Mouse (Mus musculus) intestine, embryonic 14.5 days (tissue): ENCODE results near the gene Hspe1. TPM values are rescaled to one million over a fixed set of nuclear protein-coding genes. Genes with fewer than 3 reads are reported as not detected.
A peak's percentile ranks its signal among the peaks of the same experiment; 100 is the strongest.

Source experiments
- ATAC-seq: fragments of 200-750 bp; cut with Nextera tagmentation; replicated peaks from 2 replicates; pipeline ENCODE4 v1.8.0; 2017; ENCODE audit warnings: low read depth, moderate number of reproducible peaks, moderate TSS enrichment, moderate library complexity; ENCODE audit not compliant: low FRiP score, low TSS enrichment
- DNase-seq: peaks from one replicate; pipeline ENCODE4 v3.0.0-alpha.2; 2018; ENCODE audit warnings: low spot score
- H3K27ac ChIP-seq: fragments of 300-500 bp; sonication (generic); 2 replicates; pipeline ENCODE4 v1.5.1; 2014; ENCODE audit warnings: low read depth, mild to moderate bottlenecking, control low read depth
- H3K27me3 ChIP-seq: fragments of 300-500 bp; sonication (generic); replicated peaks from 2 replicates; pipeline ENCODE4 v1.6.1; 2014; ENCODE audit warnings: low read length, control low read depth; ENCODE audit not compliant: control insufficient read depth, insufficient read depth
- H3K36me3 ChIP-seq: fragments of 300-500 bp; sonication (generic); 2 replicates; pipeline ENCODE4 v1.6.1; 2014; ENCODE audit warnings: low read length, control low read depth; ENCODE audit not compliant: control insufficient read depth, insufficient read depth
- H3K4me1 ChIP-seq: fragments of 300-500 bp; sonication (generic); replicated peaks from 2 replicates; pipeline ENCODE4 v1.6.1; 2014; ENCODE audit warnings: low read length, control low read depth, mixed read lengths; ENCODE audit not compliant: control insufficient read depth, insufficient read depth
- H3K4me2 ChIP-seq: fragments of 300-500 bp; sonication (generic); 2 replicates; pipeline ENCODE4 v1.6.1; 2014; ENCODE audit warnings: low read length
- H3K4me3 ChIP-seq: fragments of 300-500 bp; sonication (generic); 2 replicates; pipeline ENCODE4 v1.5.1; 2014; ENCODE audit warnings: low read depth, low read length, control low read depth, mixed read lengths
- H3K9ac ChIP-seq: fragments of 300-500 bp; sonication (generic); 2 replicates; pipeline ENCODE4 v1.6.1; 2014; ENCODE audit warnings: mild to moderate bottlenecking, low read length
- H3K9me3 ChIP-seq: fragments of 300-500 bp; sonication (generic); 2 replicates; pipeline ENCODE4 v1.6.1; 2016; ENCODE audit warnings: low read length, control low read depth; ENCODE audit not compliant: control insufficient read depth
- WGBS: fragments of 180-500 bp; shearing (Covaris S2); extraction: QIAGEN DNeasy Blood & Tissue Kit; methylation state at CpG from one replicate; pipeline ENCODE4 v1.1.7; 2014; 5-methylcytosine and 5-hydroxymethylcytosine counted together
- polyA plus RNA-seq: library from polyadenylated mRNA; unstranded; fragments of >200 nt; fragmentation: Nextera tagmentation; extraction: Ambion mirVana; gene quantifications from 2 replicates; pipeline ENCODE4 v1.2.1, GENCODE M21; 2014

Hspe1 gene
- 605 and 740 TPM in 2 replicates for polyA plus RNA-seq

GRCm38 (mm10) chr1:55087932-55088610, at the start of gene Hspe1, which contains the start of gene Hspd1:
TSS of gene Hspe1 (plus strand) at chr1:55088132.
TSS of gene Hspd1 (minus strand) at chr1:55088243.
- Histone ChIP-seq H3K36me3 (peaks cover 55% of the 10 kb centered on the region), H3K4me3 (peak within 1 kb of the TSS; percentile 96), H3K9me3 (no peaks in the 10 kb centered on the region), H3K27ac (peak within 1 kb of the TSS; percentile 95), H3K9ac (peak within 1 kb of the TSS; percentile 94), H3K4me1 (peaks cover 15% of the 10 kb centered on the region), H3K27me3 (no peaks in the 10 kb centered on the region), H3K4me2 (peak within 1 kb of the TSS; percentile 88)
- ATAC-seq: peak; percentile 97
- DNase-seq: peak; percentile 100
- under 1% methylated on average over 66 of the region's 76 CpGs for WGBS

DNA sequence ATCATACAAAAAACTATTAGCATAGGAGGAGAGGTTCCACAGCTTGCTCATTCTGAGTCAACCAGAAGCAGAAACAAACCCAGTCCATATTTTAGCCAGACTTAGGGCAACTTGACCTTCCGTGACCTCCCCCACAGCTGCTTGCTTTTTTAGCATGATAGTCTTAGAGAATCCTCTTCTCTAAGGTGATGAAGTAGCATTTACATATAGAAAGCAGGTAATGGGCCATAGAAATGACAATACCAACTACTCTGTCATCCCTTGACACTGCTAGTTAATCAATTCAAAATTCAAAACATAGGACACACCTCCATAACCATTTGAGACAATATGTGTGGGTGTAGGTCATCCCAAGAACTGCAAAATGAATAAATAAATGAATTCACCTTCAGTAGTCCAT, 48.0 kb upstream of the Hspe1 start:
- Histone ChIP-seq H3K27me3 (no peaks in the 10 kb centered on the region), H3K36me3 (no peaks in the 10 kb centered on the region), H3K4me2 (no peak overlapping the region), H3K27ac (no peak overlapping the region), H3K4me3 (no peak overlapping the region), H3K4me1 (no peaks in the 10 kb centered on the region), H3K9ac (no peak overlapping the region), H3K9me3 (peaks cover 7% of the 10 kb centered on the region; the same call in 1 of the 2 replicates)
- no peak for ATAC-seq
- DNase-seq: no peak
- 92% methylated on average over 1 of the region's 1 CpGs for WGBS

- no peak overlapping the region for H3K9ac ChIP-seq
- no peak overlapping the region for H3K4me3 ChIP-seq
- no peak for ATAC-seq
- H3K9me3 ChIP-seq: peaks cover 7% of the 10 kb centered on the region; the same call in 1 of the 2 replicates
- WGBS: 81% methylated on average over 4 of the region's 4 CpGs
- H3K36me3 ChIP-seq: no peaks in the 10 kb centered on the region
- H3K27ac ChIP-seq: no peak overlapping the region
- DNase-seq: no peak
- H3K4me1 ChIP-seq: no peaks in the 10 kb centered on the region
- H3K27me3 ChIP-seq: no peaks in the 10 kb centered on the region
- no peak overlapping the region for H3K4me2 ChIP-seq
Measured at GRCm38 (mm10) chr1:55041691-55042090, 46.2 kb upstream of the Hspe1 start.

DNA sequence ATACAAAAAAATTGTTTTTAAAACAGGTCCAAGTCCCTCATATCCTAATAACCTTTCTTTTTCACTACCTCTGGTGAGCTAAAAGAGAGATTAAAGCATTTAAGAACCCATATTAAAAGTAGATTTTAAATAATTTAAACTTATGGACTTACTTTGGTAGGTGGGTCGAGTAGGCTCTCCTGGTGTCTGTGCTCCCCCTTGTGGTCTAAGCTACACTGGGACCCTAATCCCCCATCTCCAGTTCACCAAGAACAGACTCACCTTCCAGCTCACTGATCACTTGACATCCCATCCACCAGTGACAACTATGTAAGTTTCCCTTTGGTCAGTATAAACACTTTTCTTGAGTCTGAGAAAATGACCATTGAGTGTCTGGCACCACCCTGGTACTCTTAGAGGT, 45.7 kb upstream of the Hspe1 start:
- ATAC-seq (no peak), DNase-seq (no peak)
- Histone ChIP-seq H3K4me1 (no peaks in the 10 kb centered on the region), H3K4me3 (no peak overlapping the region), H3K9ac (no peak overlapping the region), H3K9me3 (peaks cover 7% of the 10 kb centered on the region; the same call in 1 of the 2 replicates), H3K4me2 (no peak overlapping the region), H3K36me3 (no peaks in the 10 kb centered on the region), H3K27me3 (no peaks in the 10 kb centered on the region), H3K27ac (no peak overlapping the region)
- 54% methylated on average over 1 of the region's 1 CpGs for WGBS

- Histone ChIP-seq H3K9ac (no peak overlapping the region), H3K27me3 (no peaks in the 10 kb centered on the region), H3K27ac (no peak overlapping the region), H3K4me1 (no peaks in the 10 kb centered on the region), H3K4me3 (no peak overlapping the region), H3K4me2 (no peak overlapping the region), H3K36me3 (no peaks in the 10 kb centered on the region), H3K9me3 (peaks cover 7% of the 10 kb centered on the region; the same call in 1 of the 2 replicates)
- DNase-seq: no peak
- no peak for ATAC-seq
- 82% methylated on average over 3 of the region's 3 CpGs for WGBS
Measured at GRCm38 (mm10) chr1:55043164-55043563, 44.8 kb upstream of the Hspe1 start.

DNA sequence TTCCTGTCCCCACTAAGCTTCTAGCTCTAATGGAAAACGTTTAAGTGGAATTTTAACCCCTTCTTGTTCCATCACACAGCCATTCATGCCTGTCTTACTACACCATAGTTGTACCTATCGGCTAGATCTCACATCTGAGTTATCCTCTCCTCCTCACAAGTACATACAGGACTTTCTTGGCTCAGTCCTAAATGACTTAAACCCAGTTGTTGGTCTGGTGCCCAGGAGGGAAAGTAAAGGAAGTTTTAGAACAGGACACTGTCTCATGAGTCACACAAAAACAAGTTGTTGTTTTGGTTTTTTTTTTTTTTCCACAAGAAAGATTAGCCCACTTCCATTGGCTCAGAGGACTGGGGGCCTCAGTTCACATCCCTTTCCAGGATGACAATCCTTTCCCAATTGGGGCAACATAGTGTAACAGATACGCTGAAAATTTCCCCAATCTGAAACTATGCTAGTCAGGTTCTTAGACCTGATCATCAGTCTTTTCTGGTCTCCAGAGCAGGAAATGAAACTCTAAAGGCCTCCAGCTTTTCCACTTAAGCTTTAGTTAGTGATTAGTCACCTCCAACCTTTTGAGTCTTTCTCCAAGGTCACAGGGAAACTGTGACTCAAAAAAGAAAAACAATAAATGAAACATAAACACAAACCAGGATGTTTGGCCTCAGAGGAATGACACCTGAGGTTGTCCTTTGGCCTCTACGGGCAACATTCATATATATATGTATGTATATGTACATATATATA, 38.9 kb upstream of the Hspe1 start:
- H3K4me3 ChIP-seq: no peak overlapping the region

DNA sequence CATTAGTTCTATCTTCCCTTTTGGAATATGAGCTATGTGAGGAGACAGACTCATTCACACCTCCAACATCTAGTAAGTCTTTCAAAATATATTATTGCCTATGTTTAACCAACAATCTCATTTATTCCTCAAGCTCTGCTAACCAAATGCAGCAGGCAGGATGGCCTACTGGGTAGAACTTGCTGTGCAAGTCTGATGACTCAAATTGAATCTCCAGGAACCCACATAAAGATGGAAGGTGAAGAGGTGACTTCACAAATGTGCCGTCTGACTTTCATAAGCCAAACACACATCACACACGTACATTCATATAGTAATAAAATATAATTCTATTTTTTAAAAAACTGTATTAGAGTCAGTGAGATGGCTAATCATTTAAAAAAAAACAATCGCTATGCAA, 36.3 kb upstream of the Hspe1 start:
- no peaks in the 10 kb centered on the region for H3K9me3 ChIP-seq
- H3K4me2 ChIP-seq: peak overlapping the region; percentile 65
- no peak for ATAC-seq
- WGBS: 72% methylated on average over 3 of the region's 3 CpGs
- H3K27ac ChIP-seq: no peak overlapping the region
- no peaks in the 10 kb centered on the region for H3K27me3 ChIP-seq
- DNase-seq: no peak
- no peaks in the 10 kb centered on the region for H3K36me3 ChIP-seq
- peaks cover 9% of the 10 kb centered on the region; the same call in 1 of the 2 replicates for H3K4me1 ChIP-seq
- H3K9ac ChIP-seq: no peak overlapping the region
- H3K4me3 ChIP-seq: peak overlapping the region; percentile 83

More for the DNA sequence above, 38.9 kb upstream of the Hspe1 start:
- 68% methylated on average over 4 of the region's 4 CpGs for WGBS
- DNase-seq (no peak), ATAC-seq (no peak)
- Histone ChIP-seq H3K4me1 (peaks cover 9% of the 10 kb centered on the region; the same call in 1 of the 2 replicates), H3K4me2 (no peak overlapping the region), H3K9ac (no peak overlapping the region), H3K9me3 (no peaks in the 10 kb centered on the region), H3K36me3 (no peaks in the 10 kb centered on the region), H3K27me3 (no peaks in the 10 kb centered on the region), H3K27ac (no peak overlapping the region)

DNA sequence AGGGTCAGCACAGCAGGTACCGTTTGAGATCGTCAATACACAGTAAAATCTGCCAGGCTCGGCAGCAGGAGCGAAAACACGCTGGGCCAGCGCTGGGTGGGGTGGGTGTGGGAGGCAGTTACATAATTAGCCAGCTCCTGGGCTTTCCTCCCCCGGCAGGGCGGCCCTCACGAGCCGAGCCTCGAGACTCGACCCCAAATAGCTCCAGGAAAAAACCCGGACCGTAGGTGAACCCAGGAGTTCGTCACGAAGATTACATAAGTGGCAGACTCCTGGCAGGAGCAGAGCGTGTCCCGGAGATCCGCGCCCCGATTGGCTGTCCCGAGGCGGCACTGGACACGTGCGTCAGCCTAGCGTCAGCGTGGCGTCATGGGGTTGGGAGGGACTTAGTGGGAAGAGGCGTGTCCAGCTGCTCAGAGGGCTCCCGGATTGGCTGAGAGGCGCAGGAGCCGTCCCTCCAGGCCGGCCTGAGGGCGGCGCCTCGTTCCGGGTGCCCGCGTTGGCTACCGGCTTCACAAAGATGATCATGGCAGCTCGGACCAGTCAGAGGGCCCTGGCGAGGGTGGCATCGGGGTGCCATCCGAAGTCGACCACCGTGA, 35.5 kb upstream of the Hspe1 start, which contains the start of gene Coq10b:
Gene Coq10b, plus strand, starts transcription at position 416 of the 599 bp plus-strand sequence.
- H3K4me2 ChIP-seq: peak within 1 kb of the TSS; percentile 65
- H3K9ac ChIP-seq: peak within 1 kb of the TSS; percentile 65
- peak within 1 kb of the TSS; percentile 83 for H3K4me3 ChIP-seq
- no peaks in the 10 kb centered on the region for H3K36me3 ChIP-seq
- DNase-seq (peak; percentile 100), ATAC-seq (peak; percentile 100)
- H3K27ac ChIP-seq: peak within 1 kb of the TSS; percentile 82
- H3K4me1 ChIP-seq: peaks cover 9% of the 10 kb centered on the region; the same call in 1 of the 2 replicates
- under 1% methylated on average over 46 of the region's 46 CpGs for WGBS
- no peaks in the 10 kb centered on the region for H3K27me3 ChIP-seq
- H3K9me3 ChIP-seq: no peaks in the 10 kb centered on the region
